Mouse (Mus musculus): ENCODE data around the gene Grb2.
A peak's percentile ranks its signal among the peaks of the same experiment; 100 is the strongest.
"Not testable (repeated sequence)": the region's sequence is repeated elsewhere in the genome, so short reads cannot be mapped to it uniquely, and the experiment has no call there.

The Grb2 gene

DNA sequence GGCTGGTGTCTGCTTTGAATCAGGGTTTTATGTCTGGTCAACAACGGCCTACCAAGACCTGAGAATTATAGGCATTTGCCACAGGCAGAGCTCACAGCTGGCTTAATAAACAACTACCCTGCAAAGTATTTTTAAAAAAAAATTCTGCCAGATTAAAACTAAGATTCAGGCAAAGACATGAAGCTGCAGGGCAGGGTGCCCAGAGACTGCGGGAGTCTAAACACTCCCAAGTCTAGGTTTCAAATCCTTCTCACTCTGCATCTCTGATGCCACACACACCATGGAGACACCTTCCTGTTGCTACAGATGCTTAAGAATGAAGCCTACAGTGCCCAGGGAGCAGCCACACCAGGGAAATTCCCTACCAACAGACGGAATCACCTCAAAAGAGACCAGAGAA is 56.7 kb downstream of the Grb2 start:
- DNase-seq (ENCODE audit: inconsistent age in 2 of 2, low spot score in 1 of 2) = no peak

DNA sequence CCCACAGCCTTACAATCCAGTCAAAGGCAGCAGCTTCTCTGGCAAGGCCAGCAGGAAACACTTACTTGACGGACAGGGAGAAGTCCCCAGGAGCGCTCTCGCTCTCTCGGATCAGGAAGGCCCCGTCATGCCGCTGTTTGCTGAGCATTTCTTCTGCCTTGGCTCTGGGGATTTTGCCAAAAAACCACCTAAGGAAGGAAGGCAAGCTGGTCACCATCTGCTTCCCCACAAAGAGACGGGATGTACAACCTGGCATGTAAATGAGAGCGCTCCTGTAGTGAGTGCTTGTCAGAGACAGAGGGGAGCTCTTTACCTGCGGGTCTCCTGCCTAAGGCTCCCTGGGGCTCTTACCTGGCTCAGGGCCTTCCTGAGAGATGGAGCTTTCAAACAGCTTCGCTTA is 58.7 kb downstream of the Grb2 start:
- DNase-seq (ENCODE audit: inconsistent age in 2 of 2, low spot score in 1 of 2) = no peak

DNA sequence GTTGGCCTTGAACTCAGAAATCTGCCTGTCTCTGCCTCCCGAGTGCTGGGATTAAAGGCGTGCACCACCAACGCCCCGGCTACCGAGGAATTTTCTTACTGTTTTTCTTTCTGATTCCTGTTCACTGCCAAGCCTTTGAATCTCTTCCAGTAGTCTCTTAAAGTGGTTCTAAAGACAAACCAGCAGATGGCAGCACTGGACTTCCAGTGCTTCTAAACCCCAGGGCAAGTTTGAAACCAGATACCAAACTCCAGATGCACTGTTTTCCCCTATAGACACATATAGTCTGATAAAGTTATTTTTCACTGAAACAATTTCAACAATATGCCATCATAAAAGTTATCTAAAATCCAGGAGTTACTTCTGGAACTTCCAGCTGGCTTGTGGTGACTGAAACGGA is 60.9 kb downstream of the Grb2 start:
- peak in 1 of 2 experiments; percentile 86 for DNase-seq (ENCODE audit: inconsistent age in 2 of 2, low spot score in 1 of 2)

- no peak for DNase-seq (ENCODE audit: inconsistent age in 2 of 2, low spot score in 1 of 2)
Observed at GRCm38 (mm10) chr11:115646439-115646838, 62.0 kb downstream of the Grb2 start.

GRCm38 (mm10) chr11:115645498-115645897 is 62.9 kb downstream of the Grb2 start:
- DNase-seq (ENCODE audit: inconsistent age in 2 of 2, low spot score in 1 of 2) = not testable (repeated sequence)

DNA sequence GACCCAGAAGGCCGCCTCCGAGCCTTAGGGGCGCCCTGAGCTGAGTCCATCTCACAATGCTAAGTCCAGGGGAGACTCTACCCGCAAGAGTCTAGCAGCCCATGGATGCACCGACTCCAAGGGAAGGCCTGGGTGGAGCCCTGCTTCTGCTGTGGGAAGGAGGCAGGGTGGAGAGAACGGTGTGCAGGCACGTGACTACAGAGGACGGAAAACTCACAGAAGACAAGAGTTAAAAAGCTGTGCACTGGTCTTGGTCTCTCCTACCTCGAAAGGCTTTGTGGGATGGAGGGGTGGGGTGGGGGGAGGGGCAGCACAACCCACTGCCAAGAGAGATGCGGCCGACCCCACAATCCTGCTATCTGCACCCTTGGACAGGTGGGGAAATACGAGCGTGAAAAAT is 64.1 kb downstream of the Grb2 start:
- no peak for DNase-seq (ENCODE audit: inconsistent age in 2 of 2, low spot score in 1 of 2)

- DNase-seq (ENCODE audit: inconsistent age in 2 of 2, low spot score in 1 of 2) = no peak
Observed at GRCm38 (mm10) chr11:115643265-115643664, 65.1 kb downstream of the Grb2 start.

- DNase-seq (ENCODE audit: inconsistent age in 2 of 2, low spot score in 1 of 2) = no peak
Observed at GRCm38 (mm10) chr11:115642705-115643104, 65.7 kb downstream of the Grb2 start.

DNA sequence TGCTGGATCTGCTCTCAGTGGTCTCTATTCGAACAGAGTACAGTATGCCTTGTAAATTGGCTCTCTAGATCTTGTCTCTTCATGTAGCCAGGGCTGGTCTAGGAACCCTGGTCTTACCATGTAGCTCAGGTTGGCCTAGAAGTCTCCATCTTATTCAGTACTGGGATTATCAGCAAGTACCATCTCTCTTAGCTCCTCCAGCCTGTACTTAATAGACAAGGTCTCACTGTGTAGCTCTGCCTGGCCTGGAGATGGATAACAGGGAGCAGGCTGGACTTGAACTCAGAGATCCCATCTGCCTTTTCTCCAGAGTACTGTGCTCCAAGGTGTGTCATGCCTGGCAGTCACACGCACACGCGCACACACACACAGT is 66.7 kb downstream of the Grb2 start:
- no peak for DNase-seq (ENCODE audit: inconsistent age in 2 of 2, low spot score in 1 of 2)

DNA sequence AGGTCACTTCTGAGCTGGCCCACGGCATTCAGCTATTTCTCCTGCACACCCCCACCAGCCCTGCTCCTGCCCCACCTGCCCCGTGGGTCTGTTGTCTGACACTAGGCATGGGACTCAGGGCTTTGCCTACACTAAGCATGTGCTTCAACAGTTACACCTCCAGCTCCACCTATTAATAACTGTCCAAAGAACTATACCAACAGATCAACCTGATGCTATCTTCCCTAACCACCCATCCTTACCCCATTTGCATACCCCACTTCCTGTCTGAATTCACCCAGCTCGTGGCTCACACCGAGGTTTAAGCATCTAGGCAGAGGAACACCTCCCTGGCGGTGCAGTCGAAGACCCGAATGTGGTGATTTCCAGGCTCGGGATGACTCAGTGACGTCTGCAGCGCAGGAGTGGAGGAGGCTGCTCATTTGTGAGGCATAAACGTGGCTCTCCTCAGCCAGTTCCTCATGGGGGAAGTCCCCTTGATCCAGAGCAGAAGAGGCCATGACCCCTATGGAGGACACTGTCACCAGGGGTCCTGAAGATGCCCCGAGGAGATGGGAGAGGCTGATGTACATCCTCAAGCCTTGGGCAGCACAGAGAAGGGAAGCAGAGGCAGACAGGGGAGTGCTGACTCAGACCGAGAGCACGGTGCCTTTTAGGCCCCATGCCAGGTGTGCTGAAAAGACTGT is 67.3 kb downstream of the Grb2 start:
- DNase-seq (ENCODE audit: inconsistent age in 2 of 2, low spot score in 1 of 2) = no peak

DNA sequence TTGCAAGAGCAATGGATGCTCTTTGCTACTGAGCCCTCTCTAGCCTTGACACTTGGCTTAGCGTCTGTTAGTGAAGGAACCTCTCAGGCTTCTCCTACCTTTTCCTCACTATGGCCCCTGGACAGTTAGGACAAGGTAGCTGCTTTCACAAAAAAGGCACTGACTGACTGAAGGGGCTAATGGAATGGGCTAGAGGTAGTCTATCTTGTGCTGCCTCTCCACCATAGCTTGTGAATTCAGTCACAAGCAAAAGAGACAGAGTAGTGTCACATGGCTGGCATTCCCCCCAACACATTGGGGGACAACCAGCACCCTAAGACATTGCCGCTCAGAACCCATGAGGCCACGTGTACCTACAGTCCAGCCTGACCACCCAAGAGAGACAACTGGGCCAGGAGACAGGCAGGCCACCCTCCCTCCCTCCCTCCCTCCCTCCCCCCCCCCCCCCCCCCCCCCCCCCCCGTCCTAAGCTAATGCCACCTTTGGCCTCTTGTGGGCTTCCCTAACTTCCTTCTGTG is 68.0 kb downstream of the Grb2 start:
- no peak for DNase-seq (ENCODE audit: inconsistent age in 2 of 2, low spot score in 1 of 2)

GRCm38 (mm10) chr11:115639540-115639939 is 68.9 kb downstream of the Grb2 start:
- DNase-seq (ENCODE audit: inconsistent age in 2 of 2, low spot score in 1 of 2) = no peak

DNA sequence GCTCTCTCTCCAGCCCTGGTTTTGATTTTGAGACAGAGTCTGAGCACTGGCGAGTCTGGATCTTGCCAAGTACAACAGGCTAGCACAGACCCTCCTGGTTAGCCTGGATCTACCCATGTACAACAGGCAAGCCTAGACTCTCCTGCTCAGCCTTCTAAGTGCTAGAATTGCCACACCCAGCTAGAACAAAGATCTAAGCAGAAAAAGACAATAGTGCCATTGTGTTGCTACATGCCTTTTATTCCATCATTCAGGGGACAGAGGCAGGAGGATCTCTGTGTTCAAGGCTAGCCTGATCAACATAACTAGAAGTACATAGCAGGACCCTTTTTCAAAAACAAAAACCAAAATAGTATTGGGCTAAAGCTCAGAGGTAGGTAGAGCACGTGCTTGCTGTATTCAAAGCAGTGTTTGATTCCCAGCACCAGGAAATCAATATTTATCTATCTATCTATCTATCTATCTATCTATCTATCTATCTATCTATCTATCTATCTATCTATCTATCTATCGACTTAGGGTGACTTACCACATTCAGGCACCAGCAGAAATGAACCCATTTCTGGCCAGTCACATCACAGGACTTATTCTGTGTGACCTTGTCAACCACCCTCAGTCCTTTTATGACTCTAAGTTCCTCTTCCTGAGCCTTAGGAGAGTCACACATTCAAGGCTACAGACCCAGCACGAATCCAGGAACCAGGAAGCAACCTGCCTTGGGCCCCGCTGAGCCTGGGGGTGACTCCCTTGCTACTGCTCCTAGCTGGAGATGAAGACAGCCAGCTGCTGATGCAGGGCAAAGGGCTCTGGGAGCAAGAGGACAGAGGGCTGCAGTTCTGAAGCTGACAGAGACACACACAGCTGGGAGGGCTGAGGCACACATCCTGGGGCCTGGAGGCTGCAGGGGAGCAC is 69.6 kb downstream of the Grb2 start:
- peak in 1 of 2 experiments; percentile 61 for DNase-seq (ENCODE audit: inconsistent age in 2 of 2, low spot score in 1 of 2)

DNA sequence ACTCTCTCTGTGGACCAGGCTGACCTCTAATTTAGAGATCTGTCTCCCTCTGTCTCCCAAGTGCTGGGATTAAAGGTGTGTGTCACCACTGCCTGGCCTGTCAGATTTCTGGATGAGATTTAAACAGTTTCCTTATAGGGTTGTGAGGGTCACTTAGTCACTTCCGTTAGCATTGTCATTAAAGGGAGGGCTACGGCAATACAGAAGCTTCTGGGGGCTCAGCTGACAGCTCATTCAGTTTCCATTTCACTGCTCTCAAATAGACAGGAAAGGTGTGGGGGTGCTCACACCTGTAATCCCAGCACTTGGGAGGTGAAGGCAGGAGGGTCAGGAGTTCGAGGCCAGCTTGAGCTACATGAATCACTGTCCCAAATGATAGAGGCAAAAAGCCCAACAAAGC is 71.4 kb downstream of the Grb2 start:
- no peak for DNase-seq (ENCODE audit: inconsistent age in 2 of 2, low spot score in 1 of 2)

DNA sequence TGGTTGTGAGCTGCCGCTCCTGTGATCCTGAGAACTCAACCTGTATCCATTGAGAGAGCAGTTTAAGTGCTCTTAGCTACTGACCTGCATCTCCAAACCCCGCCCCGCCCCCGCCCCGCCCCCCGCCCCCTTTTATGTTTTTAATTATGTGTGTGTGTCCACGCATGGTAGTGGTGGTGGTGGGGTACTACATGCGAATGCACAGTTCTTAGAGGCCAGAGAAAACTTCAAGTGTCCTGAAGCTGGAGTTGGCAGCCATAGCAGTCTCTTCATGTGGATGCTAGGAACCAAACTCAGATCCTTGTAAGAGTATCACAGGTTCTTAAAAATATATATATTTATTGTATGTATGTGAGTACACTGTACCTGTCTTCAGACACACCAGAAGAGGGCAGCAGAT is 72.9 kb downstream of the Grb2 start:
- DNase-seq (ENCODE audit: inconsistent age in 2 of 2, low spot score in 1 of 2) = no peak

DNA sequence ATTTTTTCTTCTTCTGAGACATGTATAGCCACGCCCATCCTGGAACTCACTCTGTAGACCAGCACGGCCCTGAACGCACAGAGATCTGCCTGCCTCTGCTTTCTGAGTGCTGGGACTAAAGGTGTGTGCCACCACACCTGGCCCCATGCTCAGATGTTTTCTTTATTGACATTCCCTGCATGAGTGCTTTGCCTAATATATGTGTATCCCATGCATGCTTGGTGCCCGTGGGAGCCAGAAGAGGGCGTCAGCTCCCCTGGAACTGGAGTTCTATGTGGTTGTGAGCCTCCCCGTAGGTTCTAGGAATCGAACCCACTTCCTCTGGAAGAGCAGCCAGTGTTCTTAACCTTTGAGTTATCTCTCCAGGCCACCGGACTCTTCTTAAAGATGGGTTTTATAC is 73.4 kb downstream of the Grb2 start:
- DNase-seq (ENCODE audit: inconsistent age in 2 of 2, low spot score in 1 of 2) = no peak

GRCm38 (mm10) chr11:115634109-115634508 is 74.3 kb downstream of the Grb2 start:
- DNase-seq (ENCODE audit: inconsistent age in 2 of 2, low spot score in 1 of 2) = no peak

- DNase-seq (ENCODE audit: inconsistent age in 2 of 2, low spot score in 1 of 2) = no peak
Observed at GRCm38 (mm10) chr11:115632862-115633261, 75.5 kb downstream of the Grb2 start.

GRCm38 (mm10) chr11:115632247-115632646 is 76.2 kb downstream of the Grb2 start:
- DNase-seq (ENCODE audit: inconsistent age in 2 of 2, low spot score in 1 of 2) = no peak

DNA sequence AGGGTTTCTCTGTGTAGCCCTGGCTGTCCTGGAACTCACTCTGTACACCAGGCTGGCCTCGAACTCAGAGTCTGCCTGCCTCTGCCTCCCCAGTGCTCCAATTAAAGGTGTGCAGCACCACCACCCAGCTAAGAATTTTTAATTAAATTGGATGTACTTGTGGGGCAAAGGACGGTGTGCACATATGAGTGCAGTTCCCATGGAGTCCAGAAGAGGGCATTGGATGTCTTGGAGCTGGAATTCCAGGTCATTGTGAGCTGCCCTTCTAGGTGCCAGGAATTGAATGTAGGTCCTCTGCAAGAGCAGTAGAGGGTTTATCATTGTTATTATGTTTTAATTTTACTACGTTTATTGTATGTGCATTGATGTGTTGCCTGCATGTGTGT is 76.9 kb downstream of the Grb2 start:
- peak in 1 of 2 experiments; percentile 85 for DNase-seq (ENCODE audit: inconsistent age in 2 of 2, low spot score in 1 of 2)

DNA sequence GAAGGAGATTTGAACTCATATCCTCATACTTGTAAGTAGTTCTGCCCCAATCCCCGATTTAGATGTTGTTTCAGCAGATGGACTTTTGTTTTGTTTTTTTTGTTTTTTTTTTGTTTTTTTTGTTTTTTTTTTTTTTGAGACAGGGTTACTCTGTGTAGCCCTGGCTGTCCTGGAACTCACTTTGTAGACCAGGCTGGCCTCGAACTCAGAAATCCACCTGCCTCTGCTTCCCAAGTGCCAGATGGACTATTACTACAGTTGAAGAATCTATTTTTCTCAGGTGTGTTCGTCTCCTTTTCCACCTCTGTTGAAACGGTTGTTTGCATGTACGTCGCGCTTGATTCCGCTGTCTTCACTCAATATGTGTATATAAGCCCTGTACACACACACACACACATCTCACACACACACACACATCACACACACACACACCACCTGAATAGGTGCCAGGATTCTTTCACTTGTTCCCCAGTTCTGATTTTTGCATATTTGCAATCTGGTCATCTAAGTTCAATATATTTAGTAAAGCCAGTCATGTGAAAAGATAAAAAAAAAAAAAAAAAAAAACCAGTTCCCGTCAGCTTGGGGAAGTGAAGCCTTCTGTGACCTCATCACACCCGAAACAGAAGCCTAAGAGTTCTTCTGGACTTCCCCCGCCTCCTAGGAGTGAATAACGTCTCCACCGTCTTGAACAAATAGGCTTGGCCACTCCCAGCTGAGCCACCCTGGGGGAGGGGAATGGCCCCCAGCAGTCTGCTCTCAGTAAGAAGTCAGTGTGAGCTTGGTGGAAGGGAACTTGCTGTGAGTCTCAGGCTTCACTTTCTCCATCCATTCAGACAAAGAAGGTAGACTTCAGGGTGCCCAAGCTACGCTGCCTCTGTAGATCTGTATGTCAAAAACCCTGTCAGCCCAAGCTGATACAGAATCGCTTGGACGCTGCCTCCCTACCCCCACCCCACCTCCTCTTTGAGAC is 77.6 kb downstream of the Grb2 start:
- peak in 1 of 2 experiments; percentile 59 for DNase-seq (ENCODE audit: inconsistent age in 2 of 2, low spot score in 1 of 2)
